Mouse (Mus musculus) ES-Bruce4 (cell line): ENCODE results near the gene Syce1. TPM values are rescaled to one million over a fixed set of nuclear protein-coding genes. Genes with fewer than 3 reads are reported as not detected.
"Not testable (repeated sequence)": the region's sequence is repeated elsewhere in the genome, so short reads cannot be mapped to it uniquely, and the experiment has no call there.

Experiments used
- H3K27ac ChIP-seq: 2 replicates; pipeline ENCODE4 v1.5.1; 2012; ENCODE audit warnings: low read length, inconsistent platforms; ENCODE audit not compliant: insufficient read depth
- H3K27me3 ChIP-seq: 2 replicates; pipeline ENCODE4 v1.6.1; 2012; ENCODE audit warnings: mild to moderate bottlenecking, low read length, inconsistent platforms; ENCODE audit not compliant: control insufficient read depth, poor library complexity, insufficient read depth, severe bottlenecking
- H3K36me3 ChIP-seq: 2 replicates; pipeline ENCODE4 v1.6.1; 2012; ENCODE audit warnings: inconsistent platforms, mild to moderate bottlenecking, low read length, moderate library complexity; ENCODE audit not compliant: control insufficient read depth, poor library complexity, insufficient read depth, severe bottlenecking
- H3K4me1 ChIP-seq: one replicate; pipeline ENCODE4 v1.8.1; 2011; ENCODE audit warnings: low read length; ENCODE audit not compliant: control insufficient read depth, insufficient read depth
- H3K4me3 ChIP-seq: 2 replicates; pipeline ENCODE4 v1.5.1; 2011; ENCODE audit warnings: low read depth, mild to moderate bottlenecking, low read length
- H3K9ac ChIP-seq: 2 replicates; pipeline ENCODE4 v1.6.1; 2012; ENCODE audit warnings: low read depth, mild to moderate bottlenecking, inconsistent platforms; ENCODE audit not compliant: poor library complexity, severe bottlenecking
- H3K9me3 ChIP-seq: replicated peaks from 2 replicates; pipeline ENCODE4 v1.6.1; 2012; ENCODE audit warnings: mild to moderate bottlenecking, low read length, inconsistent platforms; ENCODE audit not compliant: control insufficient read depth, poor library complexity, insufficient read depth, severe bottlenecking
- CTCF ChIP-seq: IDR thresholded peaks from one replicate; pipeline ENCODE4 v1.8.1; 2011; ENCODE audit warnings: low read depth, low read length
- EP300 ChIP-seq: IDR thresholded peaks from 2 replicates; pipeline ENCODE4 v1.6.1; 2011; ENCODE audit warnings: low read depth, low read length; ENCODE audit not compliant: insufficient read depth
- POLR2A ChIP-seq: IDR thresholded peaks from one replicate; pipeline ENCODE4 v1.8.1; 2011; ENCODE audit warnings: low read length; ENCODE audit not compliant: insufficient read depth
- polyA plus RNA-seq: library from polyadenylated mRNA; stranded (reverse); fragments of >200 nt; gene quantifications from 2 replicates; pipeline ENCODE4 v1.2.4, GENCODE M21; 2011; ENCODE audit warnings: low read depth; ENCODE audit not compliant: missing spikeins, insufficient read depth, insufficient read length

Syce1 gene
- polyA plus RNA-seq, 1 experiment, result 3.9 TPM

DNA sequence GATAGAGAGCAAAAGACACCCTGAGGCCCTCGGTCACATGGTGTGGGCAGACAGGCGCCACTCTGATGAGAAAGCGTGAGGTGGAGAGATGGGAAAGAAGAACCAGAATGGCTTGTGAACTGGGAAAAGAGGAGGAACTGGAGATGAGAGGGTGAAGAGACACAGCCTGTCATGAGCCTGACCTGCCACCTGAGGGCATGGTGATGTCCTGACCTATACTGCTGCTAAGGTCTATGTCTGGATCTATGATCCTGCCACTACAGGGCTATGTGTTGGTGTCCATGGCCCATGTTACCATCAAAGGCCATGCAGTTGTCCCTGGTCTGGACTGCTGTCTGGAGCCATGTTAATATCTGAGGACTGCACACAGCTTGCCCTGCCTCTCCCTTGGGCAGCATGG is 10.0 kb upstream of the Syce1 start:
- Histone ChIP-seq H3K9ac (no peak overlapping the region), H3K36me3 (no peaks in the 10 kb centered on the region), H3K27me3 (no peaks in the 10 kb centered on the region), H3K4me3 (no peak overlapping the region), H3K4me1 (no peaks in the 10 kb centered on the region), H3K27ac (no peak overlapping the region), H3K9me3 (no peaks in the 10 kb centered on the region)
- TF ChIP-seq POLR2A (no peak), EP300 (no peak), CTCF (peak; percentile 27)

DNA sequence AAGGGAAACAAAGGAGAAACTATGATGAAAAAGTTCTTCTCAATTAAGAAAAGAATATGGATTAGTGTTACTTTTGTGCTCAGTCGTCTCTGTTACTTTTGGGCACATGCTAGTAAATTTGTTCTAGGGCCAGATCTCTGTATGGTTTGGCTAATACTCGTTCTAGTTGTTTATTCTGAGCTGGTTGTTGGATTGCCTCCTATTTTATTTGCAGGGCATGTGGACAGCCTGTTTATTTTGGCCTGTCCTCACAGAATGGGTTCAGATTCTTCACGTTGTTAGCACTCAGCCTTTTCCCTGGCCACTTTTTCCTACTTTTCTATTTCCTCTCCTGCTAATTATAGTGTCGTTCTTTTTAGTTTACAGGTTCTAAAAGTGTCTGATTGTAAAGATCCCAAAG is 5.9 kb upstream of the Syce1 start:
- Histone ChIP-seq H3K36me3 (no peaks in the 10 kb centered on the region), H3K9ac (no peak overlapping the region), H3K9me3 (no peaks in the 10 kb centered on the region), H3K4me3 (no peak overlapping the region), H3K27ac (no peak overlapping the region), H3K4me1 (no peaks in the 10 kb centered on the region), H3K27me3 (no peaks in the 10 kb centered on the region)
- TF ChIP-seq POLR2A (no peak), CTCF (no peak), EP300 (no peak)

DNA sequence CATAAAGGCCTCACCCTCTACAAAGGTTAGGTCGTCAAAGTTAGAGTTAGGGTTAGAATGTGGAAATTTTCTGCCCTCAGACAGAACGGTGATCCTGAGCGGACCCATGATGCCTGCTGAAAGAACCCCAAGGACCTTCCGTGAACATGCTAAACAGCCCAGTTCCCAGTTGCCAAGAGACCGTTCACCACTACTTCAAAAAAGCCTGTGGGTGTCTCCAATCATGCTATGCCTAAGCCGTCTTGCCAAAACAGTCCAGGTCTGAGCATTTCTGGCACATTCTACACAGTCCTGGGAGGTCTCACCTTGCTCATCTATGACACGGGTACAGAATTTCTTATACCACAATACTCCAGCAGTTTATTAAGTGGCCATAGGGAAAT is 392 bp upstream of the Syce1 start:
- no peaks in the 10 kb centered on the region; the same call in 1 of the 2 replicates for H3K27me3 ChIP-seq
- no peak overlapping the region for H3K9ac ChIP-seq
- H3K9me3 ChIP-seq, result no peaks in the 10 kb centered on the region
- no peaks in the 10 kb centered on the region for H3K36me3 ChIP-seq
- no peaks in the 10 kb centered on the region for H3K4me1 ChIP-seq
- H3K27ac ChIP-seq, result no peak overlapping the region
- no peak overlapping the region for H3K4me3 ChIP-seq
- TF ChIP-seq CTCF (no peak), POLR2A (no peak), EP300 (no peak)

DNA sequence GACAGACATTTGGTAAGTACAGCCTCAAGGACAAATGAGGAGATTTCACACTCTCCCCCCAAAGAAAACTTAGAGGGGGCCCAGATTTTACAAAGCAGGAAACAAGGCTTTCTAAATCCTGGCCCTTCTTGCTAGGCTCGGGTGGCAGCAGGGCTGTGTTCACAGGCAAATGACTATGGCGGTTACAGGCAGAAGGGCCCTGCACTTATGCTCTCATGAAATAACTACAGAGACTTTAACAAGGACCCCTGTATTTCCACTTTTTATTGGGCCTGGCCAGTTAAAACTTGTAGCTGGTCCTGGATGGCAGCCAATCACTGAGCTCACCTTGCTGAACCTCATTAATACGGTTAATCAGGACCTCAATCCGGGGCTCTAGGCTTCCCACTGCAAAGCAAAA is 7.1 kb downstream of the Syce1 start:
- Histone ChIP-seq H3K27ac (no peak overlapping the region), H3K36me3 (no peaks in the 10 kb centered on the region), H3K9ac (no peak overlapping the region), H3K4me3 (no peak overlapping the region), H3K9me3 (no peaks in the 10 kb centered on the region), H3K27me3 (no peaks in the 10 kb centered on the region), H3K4me1 (no peaks in the 10 kb centered on the region)
- no peak for TF ChIP-seq EP300

DNA sequence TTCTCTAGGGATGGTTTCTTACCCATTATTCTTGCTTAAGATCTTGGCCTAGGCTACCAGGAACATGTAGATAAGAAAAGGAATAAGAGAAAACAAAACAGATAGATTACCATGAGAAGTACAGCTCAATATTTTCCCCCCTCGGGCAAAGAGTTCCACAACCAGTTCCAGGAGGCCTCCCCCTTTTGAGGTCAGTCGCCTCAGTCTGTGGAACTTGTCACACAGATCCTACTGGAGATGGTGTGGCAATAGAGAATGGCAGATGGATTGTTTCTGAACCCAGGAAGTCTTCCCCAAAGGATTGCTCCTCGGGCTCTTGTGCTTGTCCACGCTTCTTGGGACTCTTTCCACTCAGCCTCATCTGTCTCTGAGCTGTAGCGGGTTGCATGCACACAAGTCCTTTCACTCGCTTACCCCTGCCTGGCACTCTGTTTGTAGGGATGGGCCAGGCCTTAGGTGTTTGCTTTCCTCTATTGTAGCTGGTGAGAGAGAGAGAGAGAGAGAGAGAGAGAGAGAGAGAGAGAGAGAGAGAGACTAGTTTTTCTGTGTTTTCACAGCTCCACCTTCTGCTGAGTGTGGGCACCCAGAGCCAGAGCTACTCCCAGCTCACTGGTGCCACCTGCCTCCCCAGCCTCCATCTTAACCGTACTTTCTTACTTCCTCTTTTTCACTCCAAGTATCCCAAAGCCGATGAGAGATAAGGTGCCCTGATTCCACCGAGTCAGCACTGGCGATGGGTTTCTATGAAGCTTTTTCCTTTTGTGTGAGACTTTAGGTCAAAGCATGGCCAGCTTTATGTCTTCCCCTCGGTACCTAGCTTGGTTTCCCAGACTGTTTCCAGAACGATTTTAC is 21.5 kb downstream of the Syce1 start:
- Histone ChIP-seq H3K9ac (no peak overlapping the region), H3K4me1 (no peaks in the 10 kb centered on the region), H3K36me3 (no peaks in the 10 kb centered on the region), H3K4me3 (no peak overlapping the region), H3K27me3 (no peaks in the 10 kb centered on the region), H3K27ac (no peak overlapping the region), H3K9me3 (no peaks in the 10 kb centered on the region)
- TF ChIP-seq CTCF (peak; percentile 21), EP300 (no peak)

DNA sequence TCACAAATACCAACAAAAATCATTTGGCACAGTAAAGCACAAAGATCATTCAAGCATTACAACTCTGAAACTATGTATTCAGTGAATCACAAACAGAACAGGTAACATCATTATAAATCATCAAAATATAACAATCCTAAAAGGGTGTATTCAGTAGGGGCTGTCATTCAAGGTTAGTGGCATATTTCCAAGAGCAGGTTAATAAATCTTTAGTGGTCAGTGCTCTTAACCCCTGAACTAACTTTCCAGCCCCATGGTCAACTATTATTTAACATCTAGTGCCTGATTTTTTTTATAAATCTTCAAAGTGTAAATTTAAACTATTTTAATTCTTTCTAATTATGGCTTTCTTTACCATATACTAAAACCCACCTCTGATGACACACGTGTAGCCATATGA is 22.3 kb downstream of the Syce1 start:
- H3K9me3 ChIP-seq, result not testable (repeated sequence)

More for the DNA sequence above, 22.3 kb downstream of the Syce1 start:
- not testable (repeated sequence) for H3K36me3 ChIP-seq, H3K27ac ChIP-seq, H3K27me3 ChIP-seq, H3K4me3 ChIP-seq, H3K9ac ChIP-seq, H3K4me1 ChIP-seq
